Mouse (Mus musculus) ovary, postnatal 36 days (tissue): ENCODE measurements around the gene Tnfrsf4.
A peak's percentile ranks its signal among the peaks of the same experiment; 100 is the strongest.

Source experiments
- DNase-seq: peaks from one replicate; pipeline ENCODE4 v3.0.0; 2022; ENCODE audit warnings: low spot score, mixed read lengths

Tnfrsf4 gene

GRCm38 (mm10) chr4:156028580-156028979, 14.9 kb downstream of the Tnfrsf4 start:
- DNase-seq = no peak

DNA sequence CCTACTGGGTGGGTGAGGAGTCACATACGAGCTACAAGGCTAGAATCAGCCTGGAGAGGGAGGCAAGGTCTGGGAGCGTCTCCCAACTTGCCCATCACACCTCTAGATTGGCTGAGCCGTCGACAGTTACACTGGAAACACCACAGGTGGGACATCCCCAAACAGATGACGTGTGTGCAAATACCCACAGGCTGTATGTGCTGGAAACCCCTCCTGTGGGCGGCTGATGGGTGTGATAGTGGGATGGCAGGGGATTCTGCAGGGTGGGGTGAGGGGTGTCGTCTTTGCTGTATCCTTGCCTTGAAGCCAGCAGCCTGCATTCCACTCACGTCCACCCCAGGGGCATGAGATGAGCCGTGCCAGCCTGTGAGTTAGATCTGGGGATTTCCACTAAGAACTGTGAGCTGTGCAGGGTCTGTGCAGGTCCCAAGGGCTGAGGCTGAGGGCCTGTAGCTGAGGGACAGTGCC, 17.0 kb downstream of the Tnfrsf4 start:
- no peak for DNase-seq

DNA sequence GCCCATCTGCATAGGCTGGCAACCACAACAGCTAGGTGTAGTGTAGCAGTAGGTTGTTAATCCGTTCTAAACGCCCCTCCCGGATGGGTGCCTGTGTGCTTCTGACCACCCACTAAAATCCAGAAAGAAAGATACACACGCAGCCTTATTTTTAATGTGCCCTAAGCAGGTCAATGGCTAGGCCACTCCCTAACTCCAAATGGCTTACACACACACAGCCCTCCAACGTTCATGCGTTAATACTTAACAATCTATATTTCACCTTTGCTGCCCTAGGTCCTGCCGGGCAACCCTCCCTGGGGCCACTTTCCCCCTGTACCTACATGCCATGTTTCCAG, 17.6 kb downstream of the Tnfrsf4 start:
- no peak for DNase-seq

DNA sequence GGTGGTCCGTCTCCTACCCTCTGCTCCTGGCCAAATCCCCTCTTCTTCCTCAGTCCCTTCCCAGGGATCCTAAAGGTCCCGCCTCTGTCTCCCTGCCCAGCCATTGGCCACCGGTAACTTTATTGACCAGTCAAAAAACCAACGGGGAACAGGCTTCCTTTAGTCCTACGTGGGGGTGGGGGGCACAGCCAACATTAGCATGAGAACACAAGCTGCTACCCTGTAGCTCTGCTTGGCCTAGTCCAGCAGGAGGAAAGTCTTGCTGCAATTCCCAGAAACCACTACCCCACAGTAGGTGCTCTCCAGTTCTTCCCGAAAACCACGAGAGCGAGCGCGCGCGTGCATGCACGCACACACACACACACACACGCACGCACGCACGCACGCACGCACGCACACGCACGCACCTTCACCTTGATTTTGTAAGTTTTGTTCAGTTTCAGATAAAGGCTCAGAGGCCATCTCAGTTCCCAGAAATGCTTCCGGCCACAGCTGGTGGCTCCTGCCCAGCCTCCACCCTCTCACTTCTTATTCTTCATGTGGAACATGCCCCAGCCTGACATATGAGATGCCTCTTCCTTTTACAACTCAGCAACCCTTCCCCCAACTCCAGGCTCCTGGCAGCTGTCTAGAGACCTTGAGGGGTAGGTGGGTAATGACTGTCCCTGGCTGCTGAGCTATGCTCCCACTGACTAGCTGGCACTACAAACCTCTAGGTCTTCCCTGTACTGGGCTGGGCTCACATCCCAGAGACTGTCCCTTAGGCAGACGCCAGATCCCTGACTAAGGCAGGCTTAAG, 18.1 kb downstream of the Tnfrsf4 start:
- peak; percentile 79 for DNase-seq

GRCm38 (mm10) chr4:156032856-156033255, 19.2 kb downstream of the Tnfrsf4 start:
- no peak for DNase-seq

DNA sequence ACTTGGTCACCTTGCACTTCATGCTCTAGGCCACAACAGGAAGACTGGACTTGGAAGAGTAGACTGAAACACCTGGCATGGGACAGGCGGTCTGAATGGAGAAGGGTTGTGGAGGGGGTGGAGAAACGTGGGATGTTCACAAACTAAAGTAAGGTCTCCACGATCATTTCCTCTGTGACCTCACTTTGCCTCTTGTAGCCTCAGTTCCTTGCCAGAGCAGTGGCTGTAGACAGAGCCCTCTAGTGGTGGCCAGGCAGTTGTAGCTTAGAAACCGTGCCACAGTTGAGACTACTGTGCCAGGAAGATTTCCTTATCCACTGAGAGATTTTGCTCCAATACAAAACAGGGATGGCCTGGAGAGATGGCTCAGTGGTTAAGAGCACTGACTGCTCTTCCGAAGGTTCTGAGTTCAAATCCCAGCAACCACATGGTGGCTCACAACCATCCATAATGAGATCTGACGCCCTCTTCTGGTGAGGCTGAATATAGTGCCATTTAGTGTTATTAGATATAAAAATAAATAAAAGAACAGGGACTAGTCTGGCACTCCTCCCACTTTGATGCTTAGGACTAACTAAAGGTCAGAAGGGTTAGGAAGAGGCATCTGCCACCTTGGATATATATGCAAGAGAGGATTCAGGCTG, 20.0 kb downstream of the Tnfrsf4 start:
- DNase-seq = no peak

DNA sequence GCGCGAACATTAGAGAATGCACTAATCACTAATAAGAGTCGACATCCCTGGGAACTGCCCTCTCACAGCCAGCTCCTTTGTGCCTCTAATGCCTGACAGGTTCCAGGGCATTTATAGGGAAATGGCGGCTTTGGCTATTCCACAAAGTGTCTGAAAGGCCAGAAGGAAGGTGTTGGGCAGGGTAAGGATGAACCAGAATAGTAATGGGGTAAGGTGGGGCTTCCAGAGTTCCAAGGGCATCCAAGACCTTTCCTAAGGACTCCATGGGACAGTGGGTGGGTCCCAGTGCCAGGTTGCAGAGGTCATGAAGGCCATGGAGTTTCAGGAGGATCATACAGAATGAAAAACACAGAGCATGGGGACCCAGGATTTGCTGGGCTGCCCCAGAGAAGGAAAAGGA, 20.7 kb downstream of the Tnfrsf4 start:
- no peak for DNase-seq

DNA sequence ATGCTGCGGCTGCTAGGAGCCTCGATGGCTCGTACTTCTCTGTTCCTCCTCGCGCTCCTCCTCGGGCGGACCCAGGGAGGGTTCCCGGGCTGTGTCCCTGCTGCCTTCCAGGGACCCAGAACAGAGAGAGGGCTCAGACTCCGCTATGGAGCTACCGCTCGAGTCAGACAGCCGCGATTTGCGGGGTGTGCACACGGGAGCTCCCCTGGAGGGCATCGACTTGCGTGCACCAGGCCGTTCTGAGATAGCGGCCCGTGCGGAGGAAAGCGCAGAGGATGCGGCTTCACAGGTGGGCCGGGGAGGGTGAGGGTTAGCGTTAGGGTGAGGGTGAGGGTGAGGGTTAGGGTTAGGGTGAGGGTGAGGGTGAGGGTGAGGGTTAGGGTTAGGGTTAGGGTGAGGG, 21.3 kb downstream of the Tnfrsf4 start:
- no peak for DNase-seq

DNA sequence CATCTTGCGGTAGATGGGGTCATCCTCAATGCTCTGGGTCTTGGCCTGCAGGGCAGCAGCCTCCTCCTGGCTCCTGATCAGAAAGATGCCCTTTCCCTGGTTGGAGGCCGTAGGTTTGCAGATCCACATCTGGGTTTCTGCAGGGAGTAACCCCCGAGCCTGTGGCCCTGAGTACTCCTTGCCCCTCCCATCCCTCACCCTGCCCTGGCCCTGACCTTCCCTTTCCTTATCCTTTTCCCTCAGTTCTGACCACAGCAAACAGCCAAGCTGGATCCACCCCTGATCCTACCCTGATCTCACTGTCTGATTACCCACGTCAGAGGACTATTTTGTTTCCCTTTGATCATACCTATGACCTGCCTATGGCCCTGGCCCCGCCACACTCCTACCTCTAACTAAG, 31.1 kb downstream of the Tnfrsf4 start:
- DNase-seq = no peak

DNA sequence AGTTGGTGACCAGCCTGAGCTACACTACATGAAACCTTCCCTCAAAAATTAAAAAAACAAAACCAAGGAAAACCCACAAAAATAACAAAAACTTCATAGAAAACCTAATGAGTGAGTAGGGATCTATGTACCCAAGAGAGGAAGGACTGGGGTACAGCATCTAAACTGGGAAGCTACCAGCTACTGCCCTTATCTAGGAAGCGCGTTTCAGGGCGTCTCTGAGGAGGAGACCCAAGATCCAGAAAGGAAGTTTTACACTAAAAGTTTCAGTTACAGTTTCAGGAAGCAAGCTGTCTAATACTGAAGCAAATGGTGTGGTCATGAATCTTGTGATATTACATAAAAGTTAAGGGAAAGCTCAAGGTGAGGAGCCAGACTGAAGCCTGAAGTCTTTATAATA, 36.1 kb downstream of the Tnfrsf4 start:
- DNase-seq = no peak

DNA sequence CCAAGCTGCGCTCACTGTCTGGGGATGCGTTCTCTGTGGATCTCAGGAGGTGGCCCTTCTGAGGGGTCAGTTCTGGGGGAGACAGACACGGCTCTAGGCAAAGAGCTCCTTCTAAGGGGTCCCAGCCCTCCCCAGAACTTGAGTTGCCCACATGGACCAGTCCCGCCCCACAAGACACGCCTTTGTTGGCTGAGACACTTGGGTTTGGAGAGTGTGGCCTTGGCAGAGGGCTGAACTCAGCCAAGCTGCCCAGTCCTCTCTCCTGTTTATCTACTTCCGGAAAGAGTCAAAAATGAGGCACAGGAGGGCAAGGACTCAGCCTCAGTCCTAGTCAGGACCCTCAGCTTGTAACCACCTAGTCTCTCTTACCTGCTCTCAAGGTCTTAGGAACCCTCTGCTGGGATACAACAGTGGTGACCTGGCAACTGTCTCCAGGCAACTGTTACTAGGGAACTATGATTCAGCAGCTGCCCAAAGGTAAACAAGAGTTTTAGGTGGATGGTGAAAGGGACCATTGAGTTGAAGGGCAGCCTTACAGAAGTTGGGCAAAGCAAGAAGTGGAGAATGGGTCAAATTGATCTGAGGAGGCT, 36.8 kb downstream of the Tnfrsf4 start:
- peak; percentile 63 for DNase-seq

GRCm38 (mm10) chr4:156053113-156053512, 39.5 kb downstream of the Tnfrsf4 start:
- no peak for DNase-seq

DNA sequence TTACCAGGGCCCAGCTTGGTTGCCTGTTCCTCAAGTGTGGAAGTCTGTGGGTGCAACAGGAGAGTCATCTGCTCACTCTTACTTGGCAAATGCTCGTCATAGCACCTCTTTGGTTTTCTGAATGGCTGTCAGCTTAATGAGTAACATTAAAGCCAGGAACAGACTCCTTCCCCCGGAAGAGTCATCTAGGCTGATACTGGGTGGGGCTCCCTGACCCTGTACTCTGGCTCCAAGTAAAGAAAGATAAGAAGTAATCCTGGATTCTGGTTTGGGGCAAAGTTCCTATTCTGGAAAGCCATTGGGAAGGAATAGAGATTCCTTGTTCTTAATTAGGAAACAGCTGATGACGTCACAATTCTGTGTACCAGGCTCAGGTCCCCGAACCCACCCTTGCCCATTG, 40.5 kb downstream of the Tnfrsf4 start:
- DNase-seq = no peak

DNA sequence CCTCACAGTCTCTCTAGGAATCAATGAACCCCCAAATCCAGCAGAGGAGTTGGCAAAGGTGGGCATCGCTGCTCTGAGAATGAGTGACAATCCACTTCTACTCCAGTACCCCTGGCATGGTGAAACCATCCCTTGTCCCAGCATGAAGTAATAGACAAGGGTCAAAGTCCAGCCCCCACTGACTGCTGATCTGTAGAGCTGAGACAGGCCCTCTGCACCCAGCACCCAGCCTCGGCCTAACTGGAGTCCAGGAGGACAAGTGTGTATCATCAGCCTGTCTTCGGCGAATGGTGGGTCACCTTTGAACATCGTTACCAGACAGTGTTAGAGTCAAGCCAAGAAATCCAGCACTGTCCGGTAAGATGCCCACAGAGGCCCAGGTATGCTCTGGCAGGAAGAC, 41.0 kb downstream of the Tnfrsf4 start:
- no peak for DNase-seq

GRCm38 (mm10) chr4:156055173-156055572, 41.5 kb downstream of the Tnfrsf4 start:
- DNase-seq = no peak

GRCm38 (mm10) chr4:156057702-156058101, 44.1 kb downstream of the Tnfrsf4 start:
- no peak for DNase-seq

DNA sequence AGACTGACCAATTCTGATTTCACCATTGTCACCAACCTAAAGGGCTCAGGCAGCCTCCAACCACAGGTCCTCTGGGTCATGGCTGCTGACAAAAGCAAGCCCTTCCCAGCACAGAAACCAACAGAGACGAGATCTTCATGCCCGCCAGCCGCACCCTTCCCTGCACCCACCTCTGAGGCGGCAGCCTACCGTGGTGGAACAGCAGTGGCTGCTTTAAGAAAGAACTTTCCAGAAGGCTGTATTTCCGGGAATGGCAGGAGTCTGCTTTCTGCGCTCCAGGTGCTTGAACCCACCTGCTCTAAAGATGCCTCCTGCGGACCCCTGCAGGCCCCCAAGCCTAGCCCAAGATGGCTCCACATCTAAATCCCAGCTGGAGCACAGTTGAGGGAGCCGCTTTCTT, 45.2 kb downstream of the Tnfrsf4 start:
- no peak for DNase-seq

- peak; percentile 42 for DNase-seq
Observed at GRCm38 (mm10) chr4:156059261-156059660, 45.6 kb downstream of the Tnfrsf4 start, which contains the start of gene Ttll10. Gene Ttll10 (minus strand): TSS chr4:156059414.

DNA sequence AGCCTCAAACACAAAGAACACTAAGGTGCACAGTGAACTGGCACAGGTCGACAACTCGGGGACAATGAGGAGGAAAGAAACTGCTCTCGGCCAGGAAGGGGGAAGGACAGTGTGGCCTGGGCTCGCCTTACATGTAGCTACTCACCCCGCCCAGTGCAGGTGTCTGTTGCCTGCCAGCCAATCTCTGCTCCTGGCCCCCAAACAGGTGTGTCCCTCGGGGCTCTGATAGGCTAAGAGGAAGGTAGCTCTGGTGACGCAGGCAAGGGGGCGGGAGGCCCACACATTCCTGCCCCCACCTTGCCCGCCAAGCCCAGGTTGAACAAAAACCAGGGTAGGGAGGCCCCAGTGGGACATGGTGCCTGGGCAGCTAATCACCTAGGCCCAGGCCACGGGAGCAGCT, 46.1 kb downstream of the Tnfrsf4 start:
- peak; percentile 61 for DNase-seq

DNA sequence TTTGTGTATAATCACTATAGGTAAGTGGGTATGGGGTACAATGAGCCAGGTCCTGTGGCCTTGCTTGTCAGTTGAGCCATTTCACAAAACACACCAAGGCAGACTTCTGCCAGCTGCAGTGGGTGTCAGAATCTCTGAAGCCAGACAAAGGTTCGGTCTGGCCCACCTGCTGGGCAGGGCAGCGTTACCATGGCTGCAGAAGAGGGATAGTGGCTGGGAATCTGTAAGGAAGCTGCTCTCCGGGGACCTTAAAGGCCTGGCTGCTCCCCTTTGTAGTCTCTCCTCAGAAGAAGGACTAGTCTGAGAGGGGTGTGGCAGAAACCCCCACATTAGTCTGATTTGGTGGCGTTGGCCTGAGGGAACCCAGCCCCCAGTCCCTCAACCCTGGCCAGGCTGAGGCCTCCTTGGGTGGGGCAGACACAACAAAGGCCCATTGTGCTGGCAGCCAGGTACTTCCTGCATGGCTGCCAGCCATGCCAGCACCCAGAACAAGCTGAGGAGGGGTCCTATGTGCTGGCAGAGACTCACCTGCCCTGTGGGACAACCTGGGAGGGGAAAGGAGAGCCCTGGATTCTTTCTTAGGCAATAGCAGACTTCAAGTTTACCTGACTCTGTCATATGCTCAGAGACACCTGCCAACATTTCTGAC, 50.3 kb downstream of the Tnfrsf4 start:
- no peak for DNase-seq

GRCm38 (mm10) chr4:156064510-156064897, 50.9 kb downstream of the Tnfrsf4 start:
- no peak for DNase-seq

DNA sequence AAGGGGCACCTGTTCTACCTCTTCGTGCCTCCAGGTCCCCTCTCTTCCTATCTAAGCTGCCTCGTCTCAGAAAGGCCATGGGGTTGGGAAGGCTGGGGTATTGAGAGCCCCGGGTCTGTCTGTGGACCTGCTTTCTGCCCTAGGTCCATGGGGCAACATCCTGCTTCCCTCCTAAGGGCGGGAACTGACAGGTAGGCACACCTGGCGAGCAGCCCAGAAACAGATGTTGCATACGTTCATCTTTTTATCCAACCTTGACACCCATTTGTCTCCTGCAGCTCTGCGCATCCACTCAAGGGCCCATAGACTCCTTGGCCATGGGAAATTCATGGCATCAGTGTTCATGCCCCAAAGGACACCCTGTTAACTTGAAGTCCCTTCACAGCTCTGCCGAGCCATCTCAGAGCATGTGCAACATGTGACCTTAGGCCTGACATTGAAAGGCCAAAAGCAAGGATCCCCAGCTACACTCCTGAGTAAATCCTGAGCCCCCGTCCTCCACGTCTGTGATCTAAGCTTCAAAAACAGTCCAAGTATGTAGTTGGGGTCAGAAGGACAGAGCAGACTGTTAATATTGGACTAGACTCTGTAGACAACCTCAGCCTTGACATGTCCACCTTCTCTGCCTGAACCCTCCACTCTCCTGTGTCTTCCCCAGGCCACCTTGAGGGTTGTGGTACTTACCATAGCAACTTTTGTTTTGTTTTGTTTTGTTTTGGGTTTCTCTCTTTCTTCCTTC, 51.7 kb downstream of the Tnfrsf4 start:
- DNase-seq = no peak
